Mouse (Mus musculus) C2C12 (cell line): ENCODE results near the gene Aspscr1. TPM values are rescaled to one million over a fixed set of nuclear protein-coding genes. Genes with fewer than 3 reads are reported as not detected.
A peak's percentile ranks its signal among the peaks of the same experiment; 100 is the strongest.

Source experiments
- H3K27me3 ChIP-seq: one replicate; pipeline ENCODE4 v1.6.1; 2011; ENCODE audit not compliant: control insufficient read depth, insufficient read depth, insufficient read length
- H3K36me3 ChIP-seq: one replicate; pipeline ENCODE4 v1.6.1; 2011; ENCODE audit not compliant: control insufficient read depth, insufficient read depth
- H3K4me3 ChIP-seq: one replicate; pipeline ENCODE4 v1.5.1; 2011; ENCODE audit warnings: mild to moderate bottlenecking, control low read depth; ENCODE audit not compliant: poor library complexity, insufficient read depth, severe bottlenecking
- H3K79me2 ChIP-seq: one replicate; pipeline ENCODE4 v1.6.1; 2011; ENCODE audit not compliant: control insufficient read depth, insufficient read depth
- H3K79me3 ChIP-seq: one replicate; pipeline ENCODE4 v1.6.1; 2011; ENCODE audit warnings: low read depth, control low read depth
- H3ac ChIP-seq: one replicate; pipeline ENCODE3; 2011; ENCODE audit warnings: low read depth; ENCODE audit not compliant: control insufficient read depth, insufficient read length
- CEBPB ChIP-seq: IDR thresholded peaks from one replicate; pipeline ENCODE4 v1.6.1; 2011; ENCODE audit warnings: low read depth, mild to moderate bottlenecking, control low read depth, moderate library complexity
- CTCF ChIP-seq: IDR thresholded peaks from one replicate; pipeline ENCODE4 v1.5.1; 2011; ENCODE audit not compliant: control insufficient read depth, insufficient read depth, insufficient read length
- FOSL1 ChIP-seq: IDR thresholded peaks from one replicate; pipeline ENCODE4 v1.8.0; 2011; ENCODE audit warnings: mild to moderate bottlenecking, low read length; ENCODE audit not compliant: poor library complexity, insufficient read depth, severe bottlenecking
- MAX ChIP-seq: IDR thresholded peaks from one replicate; pipeline ENCODE4 v1.6.1; 2011; ENCODE audit warnings: mild to moderate bottlenecking, control low read depth
- MYOD1 ChIP-seq: IDR thresholded peaks from one replicate; pipeline ENCODE4 v1.6.1; 2011; ENCODE audit warnings: low read depth; ENCODE audit not compliant: control insufficient read depth, insufficient read length
- MYOG ChIP-seq: IDR thresholded peaks from one replicate; pipeline ENCODE4 v1.6.1; 2011; ENCODE audit not compliant: control insufficient read depth, insufficient read length; ENCODE audit errors: extremely low read depth
- USF1 ChIP-seq: IDR thresholded peaks from one replicate; pipeline ENCODE4 v1.6.1; 2011; ENCODE audit warnings: low read depth, mild to moderate bottlenecking, control low read depth, moderate library complexity
- polyA plus RNA-seq: library from polyadenylated mRNA; unstranded; fragments of >200 nt; fragmentation: generic; extraction: Trizol; gene quantifications from one replicate; pipeline ENCODE4 v1.2.1, GENCODE M21; 2012; ENCODE audit warnings: missing spikeins

The Aspscr1 gene
- polyA plus RNA-seq, 1 experiment: 66.0 TPM

- H3K27me3 ChIP-seq: no peaks in the 10 kb centered on the region
- H3ac ChIP-seq: no peak overlapping the region
- no peak for TF ChIP-seq MAX
- no peak for TF ChIP-seq MYOG
- no peak for TF ChIP-seq FOSL1
- no peak for TF ChIP-seq CTCF
- no peak for TF ChIP-seq CEBPB
- no peak for TF ChIP-seq USF1
- no peak for TF ChIP-seq MYOD1
- no peak overlapping the region for H3K4me3 ChIP-seq
- H3K79me2 ChIP-seq: no peaks in the 10 kb centered on the region
- peaks cover 23% of the 10 kb centered on the region for H3K36me3 ChIP-seq
- H3K79me3 ChIP-seq: no peaks in the 10 kb centered on the region
These were observed 46.5 kb downstream of the Aspscr1 start for GRCm38 (mm10) chr11:120719242-120719641.

DNA sequence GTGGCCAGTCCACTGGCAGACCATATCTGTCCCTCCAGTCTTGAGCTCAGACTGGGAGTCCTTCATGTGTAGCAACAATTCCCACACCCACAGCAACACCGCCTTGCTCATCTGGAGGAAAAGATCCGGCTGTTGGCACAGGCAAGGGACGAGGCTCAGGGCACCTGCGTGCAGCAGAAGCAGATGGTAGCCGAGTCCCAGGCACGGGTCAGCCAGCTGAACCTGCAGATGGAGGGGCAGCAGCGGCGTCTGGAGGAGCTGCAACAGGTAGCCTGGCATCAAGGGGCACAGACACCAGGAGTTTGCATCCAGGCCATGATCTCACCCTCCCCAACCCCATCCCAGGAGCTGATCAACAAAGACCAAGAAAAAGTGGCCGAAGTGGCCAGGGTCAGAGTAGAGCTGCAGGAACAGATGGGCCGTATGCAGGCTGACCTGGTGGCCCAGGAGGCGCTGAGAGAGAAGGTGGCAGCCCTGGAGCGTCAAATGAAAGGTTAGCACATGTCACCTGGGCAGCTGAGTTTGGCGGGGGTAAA lies 47.1 kb downstream of the Aspscr1 start:
- Histone ChIP-seq H3K79me2 (no peaks in the 10 kb centered on the region), H3K79me3 (no peaks in the 10 kb centered on the region), H3K27me3 (no peaks in the 10 kb centered on the region), H3K4me3 (no peak overlapping the region), H3ac (no peak overlapping the region), H3K36me3 (peaks cover 23% of the 10 kb centered on the region)
- TF ChIP-seq FOSL1: no peak
- TF ChIP-seq MYOD1: no peak
- no peak for TF ChIP-seq MAX
- TF ChIP-seq MYOG: no peak
- no peak for TF ChIP-seq USF1
- no peak for TF ChIP-seq CTCF
- TF ChIP-seq CEBPB: no peak

DNA sequence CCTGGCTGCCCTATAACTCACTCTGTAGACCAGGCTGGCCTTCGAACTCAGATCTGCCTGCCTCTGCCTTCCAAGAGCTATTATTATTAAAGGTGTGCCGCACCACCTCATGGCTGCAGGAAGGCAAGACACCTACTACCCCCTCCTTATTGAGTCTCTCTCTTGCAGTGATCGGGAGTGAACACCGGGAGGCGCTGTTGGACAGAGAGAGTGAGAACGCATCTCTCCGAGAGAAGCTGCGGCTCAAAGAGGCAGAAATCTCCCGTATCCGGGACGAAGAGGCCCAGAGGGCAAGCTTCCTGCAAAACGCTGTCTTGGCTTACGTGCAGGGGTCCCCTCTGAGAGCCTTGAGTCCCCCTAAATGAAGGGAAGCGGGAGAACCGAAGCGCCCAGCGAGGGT lies 47.7 kb downstream of the Aspscr1 start:
- H3K79me3 ChIP-seq: no peaks in the 10 kb centered on the region
- H3ac ChIP-seq: no peak overlapping the region
- no peak overlapping the region for H3K4me3 ChIP-seq
- peaks cover 23% of the 10 kb centered on the region for H3K36me3 ChIP-seq
- H3K27me3 ChIP-seq: no peaks in the 10 kb centered on the region
- no peaks in the 10 kb centered on the region for H3K79me2 ChIP-seq
- peak; percentile 79 for TF ChIP-seq CTCF
- no peak for TF ChIP-seq MAX

DNA sequence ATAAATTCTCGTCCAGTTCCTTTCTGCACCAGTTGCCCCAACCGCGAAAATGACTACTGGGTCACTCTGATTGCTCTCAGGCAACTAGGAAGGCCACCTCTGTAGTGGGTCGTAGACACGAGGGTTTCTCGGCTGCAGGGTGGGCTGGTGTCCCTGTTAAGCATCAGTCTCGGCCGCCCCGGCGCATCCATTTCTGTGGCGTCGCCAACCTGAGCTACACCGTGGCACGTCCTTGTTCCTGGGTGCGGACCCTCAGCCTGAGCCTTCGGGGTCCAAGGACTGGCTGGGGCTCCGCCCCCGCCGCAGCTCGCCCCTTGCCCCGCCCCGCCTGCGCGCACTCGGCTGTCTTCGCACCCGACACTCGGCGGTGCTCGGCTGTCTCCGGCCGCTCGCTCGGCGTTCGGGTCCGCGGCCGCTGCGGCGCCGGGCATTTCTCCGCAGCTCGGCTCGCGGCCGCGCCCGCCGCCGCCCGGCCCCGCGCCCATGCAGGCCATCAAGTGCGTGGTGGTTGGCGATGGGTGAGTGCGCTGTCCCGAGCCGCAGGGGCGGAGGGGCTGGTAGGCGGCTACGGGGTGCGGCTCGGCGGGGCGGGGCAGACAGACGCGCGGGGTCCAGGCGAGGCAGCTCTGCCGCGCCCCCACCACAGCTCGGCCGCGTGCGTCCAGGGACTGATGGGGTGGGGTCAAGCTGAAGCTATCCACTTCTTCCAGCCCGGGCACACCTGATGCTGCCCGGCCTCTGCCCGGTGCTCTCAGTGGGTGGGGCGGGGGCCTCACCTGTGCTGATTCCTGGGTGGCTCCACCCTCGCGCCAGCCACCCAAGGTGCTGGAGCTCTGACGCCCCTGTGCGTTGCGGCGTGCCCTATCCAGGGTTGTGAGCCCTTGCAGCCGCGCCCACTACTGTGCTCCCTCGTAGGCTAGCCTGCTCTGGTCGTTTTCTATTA lies 48.6 kb downstream of the Aspscr1 start, which contains the start of gene Rac3:
Gene Rac3 (plus strand): TSS at position 347 of the 943 bp plus-strand sequence.
- H3K4me3 ChIP-seq: no peak within 1 kb of the TSS
- TF ChIP-seq CTCF: no peak
- TF ChIP-seq MYOD1: no peak
- no peak for TF ChIP-seq USF1
- TF ChIP-seq MAX: no peak
- H3K79me2 ChIP-seq: no peaks in the 10 kb centered on the region
- no peaks in the 10 kb centered on the region for H3K79me3 ChIP-seq
- peaks cover 18% of the 10 kb centered on the region for H3K36me3 ChIP-seq
- peak within 1 kb of the TSS; percentile 42 for H3ac ChIP-seq
- H3K27me3 ChIP-seq: no peaks in the 10 kb centered on the region

DNA sequence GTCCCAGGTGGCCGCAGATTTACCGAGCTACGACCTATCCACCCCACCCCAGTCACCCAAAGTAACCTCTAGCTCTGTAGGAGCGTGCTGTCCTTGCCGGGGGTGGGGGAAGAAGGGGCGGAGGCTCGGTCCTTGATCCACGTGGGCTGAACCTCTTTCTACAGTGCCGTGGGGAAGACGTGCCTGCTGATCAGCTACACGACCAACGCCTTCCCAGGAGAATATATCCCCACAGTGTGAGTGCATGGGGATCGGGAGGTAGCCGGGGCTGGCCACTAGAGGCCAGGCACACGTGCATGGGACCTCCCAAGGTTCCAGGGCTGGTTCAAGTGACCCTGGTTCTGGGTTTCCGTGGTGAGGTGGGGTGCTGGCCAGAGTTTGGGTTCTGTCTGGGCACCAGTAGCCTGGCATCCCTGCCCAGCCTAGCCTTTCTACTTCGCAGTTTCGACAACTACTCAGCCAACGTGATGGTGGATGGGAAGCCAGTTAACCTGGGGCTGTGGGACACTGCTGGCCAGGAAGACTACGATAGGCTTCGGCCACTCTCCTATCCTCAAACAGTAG lies 49.4 kb downstream of the Aspscr1 start:
- TF ChIP-seq CEBPB: no peak
- H3ac ChIP-seq: no peak overlapping the region
- peaks cover 14% of the 10 kb centered on the region for H3K36me3 ChIP-seq
- no peaks in the 10 kb centered on the region for H3K79me2 ChIP-seq
- no peak overlapping the region for H3K4me3 ChIP-seq
- no peaks in the 10 kb centered on the region for H3K79me3 ChIP-seq
- H3K27me3 ChIP-seq: no peaks in the 10 kb centered on the region

GRCm38 (mm10) chr11:120722761-120723382 lies 50.1 kb downstream of the Aspscr1 start:
- H3K36me3 ChIP-seq: peaks cover 7% of the 10 kb centered on the region
- TF ChIP-seq MYOD1 (no peak), CTCF (no peak), CEBPB (no peak), USF1 (no peak), MYOG (no peak), FOSL1 (no peak), MAX (no peak)
- H3K79me3 ChIP-seq: no peaks in the 10 kb centered on the region
- no peaks in the 10 kb centered on the region for H3K27me3 ChIP-seq
- H3ac ChIP-seq: no peak overlapping the region
- H3K4me3 ChIP-seq: no peak overlapping the region
- H3K79me2 ChIP-seq: no peaks in the 10 kb centered on the region
